Mouse (Mus musculus) G1E (cell line): Measurements from ENCODE around the gene Tspan5.

Source experiments
- CTCF ChIP-seq: IDR thresholded peaks from 2 replicates; pipeline ENCODE4 v1.5.1; 2012; ENCODE audit warnings: low read depth, low read length, inconsistent platforms, mixed read lengths
- GATA1 ChIP-seq: IDR thresholded peaks from 2 replicates; pipeline ENCODE4 v1.6.1; 2012; ENCODE audit warnings: borderline replicate concordance, low read length, inconsistent platforms, mixed read lengths
- GATA2 ChIP-seq: IDR thresholded peaks from 2 replicates; pipeline ENCODE4 v1.6.1; 2012; ENCODE audit warnings: low read depth, low read length, inconsistent platforms, borderline replicate concordance
- TAL1 ChIP-seq: conservative IDR thresholded peaks from 2 replicates; pipeline ENCODE4 v1.6.1; 2012; ENCODE audit warnings: low read depth, low read length, inconsistent platforms, mixed read lengths

DNA sequence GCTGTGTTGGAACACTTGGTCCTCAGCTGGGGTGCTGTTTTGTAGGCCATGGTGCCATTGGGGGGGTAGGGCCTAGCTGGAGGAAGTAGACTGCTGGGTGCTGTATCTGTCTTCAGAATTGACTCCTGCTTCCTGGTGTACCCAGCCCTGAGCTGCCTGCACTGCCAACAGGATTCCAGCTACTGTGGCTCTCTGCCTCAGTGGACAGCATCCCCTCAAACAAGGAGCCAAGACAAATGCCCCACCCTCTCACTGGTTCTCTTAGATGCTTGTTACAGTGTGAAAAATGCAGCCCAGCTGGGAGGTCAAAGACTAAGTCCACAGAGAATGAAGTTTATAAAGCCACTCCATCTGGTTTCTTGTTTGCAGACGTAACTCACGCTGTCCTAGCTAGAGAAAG is 101.2 kb downstream of the Tspan5 start:
- no peak for TF ChIP-seq TAL1
- no peak for TF ChIP-seq CTCF
- TF ChIP-seq GATA2: no peak
- TF ChIP-seq GATA1: no peak
